Mouse (Mus musculus) liver, embryonic 14.5 days (tissue): ENCODE data around the gene Ash1l.

Experiments used
- CTCF ChIP-seq: IDR thresholded peaks from 2 replicates; pipeline ENCODE4 v1.5.1; 2016; ENCODE audit warnings: antibody characterized with exemption, low read depth, control low read depth
- EP300 ChIP-seq: IDR thresholded peaks from 2 replicates; pipeline ENCODE4 v1.6.1; 2016; ENCODE audit warnings: antibody characterized with exemption, low read depth

DNA sequence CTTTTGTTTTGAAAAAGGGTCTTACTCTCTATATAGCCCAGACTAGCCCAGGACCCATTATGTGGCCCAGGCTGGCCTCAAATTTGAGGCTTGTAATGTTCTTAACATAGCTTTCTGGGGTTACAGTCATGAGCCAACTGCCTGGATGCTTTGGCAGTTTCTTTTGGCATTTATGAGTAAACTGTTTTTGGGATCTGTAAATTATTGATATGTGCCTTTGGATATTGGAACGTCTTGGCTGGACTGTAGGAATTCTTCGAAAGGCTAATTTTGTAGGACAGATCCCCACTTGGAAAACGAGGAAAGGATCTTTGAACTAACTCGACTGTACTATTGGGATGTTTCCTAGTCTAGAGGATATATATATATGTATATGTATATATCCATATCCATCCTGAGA lies 2.8 kb downstream of the Ash1l start:
- TF ChIP-seq CTCF (no peak), EP300 (no peak)
